Mouse (Mus musculus): ENCODE data around the gene Gm15114. TPM values are rescaled to one million over a fixed set of nuclear protein-coding genes. Genes with fewer than 3 reads are reported as not detected.
"Not testable (repeated sequence)": the region's sequence is repeated elsewhere in the genome, so short reads cannot be mapped to it uniquely, and the experiment has no call there.

Gm15114 gene
- not detected in 2 replicates for polyA plus RNA-seq (2014; fragmentation: Nextera tagmentation; extraction: Ambion mirVana)

GRCm38 (mm10) chrX:148488649-148489048, at the start of gene Gm15114:
Gene Gm15114, plus strand, starts transcription at chrX:148488949.
- H3K36me3 ChIP-seq (ENCODE audit: control insufficient read depth, insufficient read depth, low read length); H3K4me3 ChIP-seq (ENCODE audit: low read depth, low read length); H3K27ac ChIP-seq (ENCODE audit: low read depth, low read length); ATAC-seq (replicated peaks; ENCODE audit: low FRiP score); H3K4me2 ChIP-seq; H3K9me3 ChIP-seq (ENCODE audit: control insufficient read depth, low read length); H3K9ac ChIP-seq (ENCODE audit: low read depth, low read length); H3K27me3 ChIP-seq (replicated peaks; ENCODE audit: control insufficient read depth, insufficient read depth, low read length); H3K4me1 ChIP-seq (replicated peaks; ENCODE audit: control insufficient read depth, insufficient read depth, low read length); DNase-seq (ENCODE audit: low spot score): not testable (repeated sequence)
- WGBS = no CpG with 5 or more reads among the region's 1 CpGs

Other genes starting within 250 kb of the Gm15114 start
- not detected in 2 replicates for gene Gm8334, start 126.2 kb downstream of the Gm15114 start, polyA plus RNA-seq (2014; fragmentation: Nextera tagmentation; extraction: Ambion mirVana)
- not detected in 2 replicates for gene Gm15127, start 174.6 kb downstream of the Gm15114 start, polyA plus RNA-seq (2014; fragmentation: Nextera tagmentation; extraction: Ambion mirVana)